Mouse (Mus musculus) embryonic facial prominence, embryonic 10.5 days (tissue): Measurements from ENCODE around the gene Nedd9. TPM values are rescaled to one million over a fixed set of nuclear protein-coding genes. Genes with fewer than 3 reads are reported as not detected.
A peak's percentile ranks its signal among the peaks of the same experiment; 100 is the strongest.
"Not testable (repeated sequence)": the region's sequence is repeated elsewhere in the genome, so short reads cannot be mapped to it uniquely, and the experiment has no call there.

Experiments used
- DNase-seq: peaks from one replicate; pipeline ENCODE4 v3.0.0-alpha.2; 2017; ENCODE audit warnings: low spot score
- H3K27ac ChIP-seq: fragments of 300-500 bp; sonication (generic); replicated peaks from 2 replicates; pipeline ENCODE4 v1.5.1; 2016; ENCODE audit warnings: mild to moderate bottlenecking
- H3K27me3 ChIP-seq: fragments of 300-500 bp; sonication (generic); replicated peaks from 2 replicates; pipeline ENCODE4 v1.6.1; 2016; ENCODE audit warnings: low read depth, mild to moderate bottlenecking; ENCODE audit not compliant: poor library complexity, severe bottlenecking
- H3K36me3 ChIP-seq: fragments of 300-500 bp; sonication (generic); replicated peaks from 2 replicates; pipeline ENCODE4 v1.6.1; 2016; ENCODE audit warnings: mild to moderate bottlenecking, moderate library complexity
- H3K4me1 ChIP-seq: fragments of 300-500 bp; sonication (generic); 2 replicates; pipeline ENCODE4 v1.6.1; 2016
- H3K4me3 ChIP-seq: fragments of 300-500 bp; sonication (generic); 2 replicates; pipeline ENCODE4 v1.5.1; 2016; ENCODE audit warnings: mild to moderate bottlenecking, moderate library complexity
- H3K9me3 ChIP-seq: fragments of 300-500 bp; sonication (generic); 2 replicates; pipeline ENCODE4 v1.6.1; 2016; ENCODE audit warnings: mild to moderate bottlenecking
- WGBS: fragments of 180-500 bp; shearing (Covaris S2); methylation state at CpG from one replicate; pipeline ENCODE4 v1.1.7; 2016; 5-methylcytosine and 5-hydroxymethylcytosine counted together
- polyA plus RNA-seq: library from polyadenylated mRNA; unstranded; fragments of >200 nt; fragmentation: Nextera tagmentation; extraction: Ambion mirVana; gene quantifications from 2 replicates; pipeline ENCODE4 v1.2.1, GENCODE M21; 2016

Gene Nedd9
- polyA plus RNA-seq, 1 experiment from 2014 or later = 19.1 TPM

DNA sequence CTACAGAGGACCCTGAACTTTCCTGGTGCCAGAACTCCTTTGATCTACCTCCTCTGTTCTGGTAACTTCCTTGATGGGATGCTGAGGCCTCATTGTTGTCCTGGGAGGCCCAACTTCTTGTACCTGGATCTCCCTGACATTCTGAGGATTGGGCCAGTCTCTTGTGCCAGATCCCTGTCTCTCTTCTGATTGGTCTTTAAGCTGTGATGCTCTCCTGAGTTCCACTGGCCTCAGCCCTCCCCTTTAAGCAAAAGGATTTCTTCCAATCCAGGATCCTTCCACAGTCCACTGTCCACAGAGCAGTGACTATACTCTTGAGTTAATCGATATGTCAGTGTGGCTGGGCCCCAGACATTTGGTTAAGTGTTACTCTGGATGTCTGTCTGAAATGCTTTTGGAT, 112.3 kb downstream of the Nedd9 start:
- no peaks in the 10 kb centered on the region for H3K9me3 ChIP-seq
- WGBS = 93% methylated on average over 1 of the region's 1 CpGs
- H3K27me3 ChIP-seq = 0 out of 2 replicates have a peak, but pooled peaks cover 4% of the 10 kb centered on the region
- H3K36me3 ChIP-seq = no peaks in the 10 kb centered on the region
- H3K4me1 ChIP-seq = peaks cover 29% of the 10 kb centered on the region
- no peak overlapping the region for H3K27ac ChIP-seq
- H3K4me3 ChIP-seq = no peak overlapping the region
- no peak for DNase-seq

DNA sequence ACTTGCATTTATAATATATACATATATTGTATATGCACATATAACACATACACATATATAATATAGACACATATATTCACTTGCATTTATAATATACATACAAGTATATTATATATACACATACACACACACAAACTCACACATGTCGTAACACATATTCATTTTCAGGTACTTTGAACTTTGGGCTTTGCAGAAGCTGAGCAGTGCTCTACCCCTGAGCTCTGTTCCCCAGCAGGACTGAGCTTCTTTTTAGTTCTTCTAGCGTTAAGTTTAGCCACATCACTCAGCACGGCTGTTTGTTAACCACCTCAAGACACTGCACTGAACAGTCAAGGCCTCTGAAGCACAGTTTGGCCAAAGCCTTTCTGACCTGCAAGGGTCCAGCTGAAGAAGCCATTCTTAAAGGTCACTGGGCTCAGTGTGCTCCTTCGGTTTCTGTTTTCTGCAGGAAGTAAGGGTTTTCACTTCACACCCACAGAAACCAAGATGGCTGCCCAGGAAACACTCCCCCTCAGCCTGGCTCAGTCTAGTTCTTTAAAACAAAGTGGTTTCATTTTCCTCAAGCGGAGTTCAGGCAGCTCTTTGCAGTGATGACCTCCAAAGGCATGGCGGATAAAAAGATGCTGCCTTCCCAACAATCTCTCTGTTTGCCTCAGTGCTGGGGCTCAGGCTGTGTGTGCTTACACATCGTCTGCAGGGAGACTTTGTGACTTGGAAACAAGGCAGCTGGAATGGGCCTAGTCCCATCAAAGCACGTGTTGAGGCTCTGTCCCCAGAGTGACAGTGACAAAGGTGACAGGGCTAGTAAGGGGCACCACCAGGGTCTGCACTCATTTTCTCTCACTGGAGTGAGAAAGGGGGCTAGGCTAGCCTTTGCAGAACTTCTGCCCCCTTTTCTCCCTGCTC, 114.4 kb downstream of the Nedd9 start:
- WGBS = 78% methylated on average over 8 of the region's 8 CpGs
- no peak overlapping the region; the same call in 1 of the 2 replicates for H3K27ac ChIP-seq
- DNase-seq = peak; percentile 8
- no peak overlapping the region for H3K4me3 ChIP-seq
- peaks cover 26% of the 10 kb centered on the region for H3K4me1 ChIP-seq
- no peaks in the 10 kb centered on the region for H3K36me3 ChIP-seq
- no peaks in the 10 kb centered on the region for H3K9me3 ChIP-seq
- 0 out of 2 replicates have a peak, but pooled peaks cover 4% of the 10 kb centered on the region for H3K27me3 ChIP-seq

DNA sequence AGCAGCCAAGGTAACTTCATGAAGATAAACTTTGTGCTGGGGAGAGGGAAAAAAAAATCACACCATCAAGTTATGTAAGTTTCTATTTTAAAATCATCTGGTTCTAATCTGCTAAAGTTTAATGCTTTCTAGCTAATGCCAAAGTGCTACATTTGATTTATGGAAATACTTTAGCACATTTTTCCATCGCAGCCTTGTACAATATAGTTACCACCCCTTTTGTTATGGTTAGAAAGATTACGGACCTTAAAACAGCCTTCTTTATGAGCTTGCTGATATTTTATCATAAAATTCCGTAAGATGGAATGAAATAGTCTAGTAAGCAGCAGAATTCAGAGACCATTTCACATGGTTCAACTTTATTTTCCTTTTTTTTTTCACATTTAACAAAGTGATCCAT, 115.6 kb downstream of the Nedd9 start:
- DNase-seq = no peak
- WGBS = 93% methylated on average over 3 of the region's 3 CpGs
- 0 out of 2 replicates have a peak, but pooled peaks cover 4% of the 10 kb centered on the region for H3K27me3 ChIP-seq

DNA sequence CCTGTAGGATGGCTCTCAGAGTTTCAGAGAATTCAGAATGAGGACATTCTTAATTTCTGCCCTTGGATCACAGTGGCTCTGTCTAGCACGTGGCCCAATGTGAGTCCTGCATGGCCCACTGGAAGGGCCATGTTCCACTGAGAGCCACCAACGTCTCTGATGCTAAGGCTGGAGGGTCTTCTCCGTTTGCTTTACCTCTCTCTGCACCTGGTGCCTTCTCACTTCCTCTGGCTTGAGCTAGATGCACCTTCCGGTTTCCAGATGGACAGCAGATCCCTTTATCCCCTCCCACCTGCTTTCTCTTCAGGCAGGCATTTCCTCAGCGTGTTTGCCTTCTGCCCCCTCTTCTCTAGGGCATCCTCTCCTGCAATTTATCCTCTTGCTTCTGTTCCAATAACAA, 118.5 kb downstream of the Nedd9 start:
- H3K36me3 ChIP-seq = no peaks in the 10 kb centered on the region
- WGBS = 83% methylated on average over 5 of the region's 5 CpGs
- no peaks in the 10 kb centered on the region for H3K27me3 ChIP-seq
- H3K27ac ChIP-seq = no peak overlapping the region
- no peaks in the 10 kb centered on the region for H3K9me3 ChIP-seq
- peaks cover 27% of the 10 kb centered on the region for H3K4me1 ChIP-seq
- no peak for DNase-seq
- no peak overlapping the region for H3K4me3 ChIP-seq

More for the DNA sequence above, 115.6 kb downstream of the Nedd9 start:
- Histone ChIP-seq H3K9me3 (no peaks in the 10 kb centered on the region), H3K4me3 (no peak overlapping the region), H3K4me1 (peaks cover 22% of the 10 kb centered on the region), H3K27ac (no peak overlapping the region), H3K36me3 (no peaks in the 10 kb centered on the region)

DNA sequence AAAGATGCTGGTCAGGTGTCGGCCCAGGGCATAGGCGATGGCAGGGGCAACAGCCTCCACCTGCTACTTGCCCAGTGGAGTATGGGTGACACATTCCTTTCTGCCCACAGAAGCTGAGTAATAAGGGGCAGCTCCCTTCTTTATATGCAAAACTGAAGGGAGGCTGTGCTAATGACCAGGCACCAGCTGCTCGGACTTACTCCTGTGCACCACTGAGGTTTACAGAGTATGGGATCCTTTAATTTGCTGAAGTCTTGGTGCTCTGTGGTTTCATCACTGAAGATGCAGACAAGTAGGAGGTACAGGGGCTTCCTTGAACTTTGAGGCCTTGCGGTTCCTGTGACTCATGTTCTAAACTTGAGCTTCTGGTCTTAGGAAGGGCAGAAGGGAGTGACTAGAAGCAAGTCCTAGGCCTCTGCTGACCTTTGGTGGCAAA, 120.0 kb downstream of the Nedd9 start:
- Histone ChIP-seq H3K9me3 (no peaks in the 10 kb centered on the region), H3K27me3 (no peaks in the 10 kb centered on the region), H3K4me3 (no peak overlapping the region), H3K36me3 (no peaks in the 10 kb centered on the region), H3K4me1 (peaks cover 19% of the 10 kb centered on the region), H3K27ac (no peak overlapping the region)
- WGBS = 92% methylated on average over 4 of the region's 4 CpGs
- no peak for DNase-seq

DNA sequence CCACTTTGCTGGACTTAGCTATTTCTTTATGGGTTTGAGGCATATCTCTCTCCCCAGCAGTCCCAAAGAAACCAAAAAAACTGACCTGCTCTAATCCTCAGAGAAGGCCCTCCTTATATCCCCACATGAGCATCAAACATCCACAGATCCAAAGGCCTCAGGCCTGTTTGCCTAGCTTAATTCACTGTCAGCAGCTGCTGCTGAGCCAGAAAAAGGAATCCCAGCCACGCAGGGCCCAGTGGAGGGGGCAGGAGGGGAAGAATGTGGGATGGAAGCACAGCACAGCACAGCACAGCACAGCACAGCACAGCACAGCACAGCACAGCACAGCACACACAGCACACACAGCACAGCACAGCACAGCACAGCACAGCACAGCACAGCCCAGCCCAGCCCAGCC, 120.6 kb downstream of the Nedd9 start:
- not testable (repeated sequence) for DNase-seq, H3K4me3 ChIP-seq, H3K36me3 ChIP-seq, H3K27ac ChIP-seq, H3K9me3 ChIP-seq, H3K27me3 ChIP-seq
- 12% methylated on average over 1 of the region's 1 CpGs for WGBS
- peaks cover 23% of the 10 kb centered on the region for H3K4me1 ChIP-seq

DNA sequence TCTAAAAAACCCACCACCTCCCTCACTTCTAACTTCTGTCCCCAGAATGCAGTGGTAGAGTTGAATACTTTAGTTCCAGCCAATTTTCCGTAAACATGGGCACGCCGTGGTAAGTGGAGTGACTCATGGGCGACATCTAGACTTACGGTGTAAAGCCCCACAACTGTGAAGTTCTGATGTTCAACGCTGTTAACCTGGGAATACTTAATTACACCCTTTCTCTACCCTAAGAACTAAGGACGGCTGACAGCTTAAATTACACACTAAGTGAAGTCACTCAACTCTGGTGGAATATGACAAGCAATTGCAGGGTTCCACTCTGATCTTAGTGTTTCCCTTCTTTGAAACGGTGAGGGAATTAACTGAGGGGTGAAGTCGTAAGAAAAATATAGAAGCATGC, 122.9 kb downstream of the Nedd9 start:
- H3K4me1 ChIP-seq = peaks cover 42% of the 10 kb centered on the region
- H3K36me3 ChIP-seq = no peaks in the 10 kb centered on the region
- H3K27ac ChIP-seq = no peak overlapping the region
- no peak overlapping the region for H3K4me3 ChIP-seq
- no peak for DNase-seq
- H3K27me3 ChIP-seq = peaks cover 13% of the 10 kb centered on the region; the same call in 1 of the 2 replicates
- 67% methylated on average over 9 of the region's 9 CpGs for WGBS
- no peaks in the 10 kb centered on the region for H3K9me3 ChIP-seq

DNA sequence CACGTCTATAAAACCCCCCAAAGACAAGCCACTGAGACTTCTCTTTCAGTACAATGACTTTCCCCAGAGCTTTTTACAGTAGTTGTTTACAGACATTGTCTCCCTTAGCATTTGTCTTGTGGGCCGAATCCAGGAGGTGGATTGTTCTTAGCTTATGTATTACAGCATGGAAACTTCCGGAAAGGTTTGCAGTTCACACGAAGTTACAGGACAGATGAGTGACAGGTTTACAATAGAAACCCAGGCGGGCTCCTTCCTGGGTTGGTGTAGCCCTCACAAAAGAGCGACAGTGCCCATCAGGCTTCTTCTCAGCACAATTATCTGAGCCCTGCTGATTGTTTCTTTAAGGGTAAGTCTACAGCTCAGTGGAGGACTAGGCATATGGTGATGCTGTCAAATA, 124.3 kb downstream of the Nedd9 start:
- H3K27ac ChIP-seq = no peak overlapping the region
- no peak for DNase-seq
- no peaks in the 10 kb centered on the region for H3K36me3 ChIP-seq
- H3K27me3 ChIP-seq = peaks cover 13% of the 10 kb centered on the region; the same call in 1 of the 2 replicates
- H3K4me3 ChIP-seq = no peak overlapping the region
- no peaks in the 10 kb centered on the region for H3K9me3 ChIP-seq
- H3K4me1 ChIP-seq = peaks cover 46% of the 10 kb centered on the region
- WGBS = 79% methylated on average over 6 of the region's 6 CpGs

DNA sequence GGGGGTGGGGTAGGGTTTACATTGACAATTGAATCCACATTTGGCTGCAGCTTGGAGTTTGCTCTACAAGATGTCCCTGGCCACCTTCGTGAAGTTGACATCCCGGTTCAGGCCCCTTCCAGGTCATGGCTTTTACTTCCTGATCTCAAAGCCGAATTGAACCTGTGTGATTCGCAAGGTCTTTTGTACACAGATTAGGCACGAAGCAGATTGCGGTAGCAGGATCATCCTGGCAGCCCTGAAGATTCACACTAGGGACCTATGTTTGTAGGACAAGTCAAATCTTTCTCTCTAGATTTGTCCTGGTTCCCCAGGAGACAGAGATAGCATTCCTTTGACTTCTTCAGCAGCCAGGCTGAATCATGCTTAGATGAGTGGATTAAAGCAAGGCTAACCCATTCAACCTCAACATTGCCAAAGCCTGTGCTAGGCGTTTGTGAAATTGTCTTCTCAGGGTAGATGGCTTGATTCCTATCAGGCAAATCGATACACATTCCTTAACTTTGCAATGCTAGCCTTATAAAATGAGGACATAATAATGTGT, 126.8 kb downstream of the Nedd9 start:
- H3K9me3 ChIP-seq = no peaks in the 10 kb centered on the region
- H3K36me3 ChIP-seq = no peaks in the 10 kb centered on the region
- H3K27ac ChIP-seq = peak overlapping the region; percentile 87
- H3K4me3 ChIP-seq = peak overlapping the region; percentile 61
- H3K4me1 ChIP-seq = peaks cover 62% of the 10 kb centered on the region
- peaks cover 13% of the 10 kb centered on the region; the same call in 1 of the 2 replicates for H3K27me3 ChIP-seq
- peak; percentile 31 for DNase-seq
- WGBS = 21% methylated on average over 8 of the region's 8 CpGs

DNA sequence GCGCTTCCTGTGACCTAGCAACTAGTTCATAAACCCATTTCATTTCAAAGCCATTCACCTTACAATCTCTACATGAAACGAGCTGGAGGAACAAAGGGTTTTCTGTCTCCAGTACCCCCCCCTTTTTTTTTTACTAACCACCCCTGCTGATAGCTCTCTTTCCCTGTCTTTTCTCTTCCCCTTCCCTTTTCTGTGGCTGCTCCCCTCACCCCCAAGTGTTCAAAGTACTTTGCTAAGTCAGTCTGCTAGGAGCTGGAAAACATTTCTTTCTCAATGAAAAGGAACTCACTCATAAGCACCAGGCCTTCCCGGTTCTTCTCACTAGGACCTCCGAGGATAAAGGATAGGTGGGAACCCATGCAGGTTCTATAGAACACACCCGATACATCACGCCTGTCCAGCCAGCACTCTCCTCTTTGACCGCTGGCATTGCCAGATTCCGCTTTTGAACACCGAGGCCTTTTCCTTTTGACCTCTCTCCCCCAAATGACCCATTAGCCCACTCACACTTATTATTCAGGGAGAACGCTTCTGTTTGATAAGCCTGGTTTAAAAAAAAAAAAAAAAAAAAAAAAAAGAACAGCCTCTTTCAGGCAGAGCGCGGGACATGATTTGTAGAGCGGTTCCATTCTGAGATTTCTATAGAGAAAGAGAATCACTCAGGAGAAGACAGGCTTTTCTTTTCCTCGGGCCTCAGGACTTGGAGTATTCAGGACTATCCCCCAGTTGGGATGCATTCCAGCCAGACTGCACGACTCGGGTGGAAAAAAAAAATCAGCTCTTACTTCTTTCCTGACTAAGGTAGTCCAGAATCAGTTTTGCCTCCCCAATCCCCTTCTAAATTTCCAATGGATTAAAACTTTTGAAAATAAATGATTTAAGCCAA, 127.6 kb downstream of the Nedd9 start:
- 2% methylated on average over 16 of the region's 16 CpGs for WGBS
- peak overlapping the region; percentile 87 for H3K27ac ChIP-seq
- H3K36me3 ChIP-seq = no peaks in the 10 kb centered on the region
- DNase-seq = peak; percentile 48
- peak overlapping the region; percentile 61 for H3K4me3 ChIP-seq
- peaks cover 67% of the 10 kb centered on the region for H3K4me1 ChIP-seq
- H3K9me3 ChIP-seq = no peaks in the 10 kb centered on the region
- H3K27me3 ChIP-seq = peaks cover 13% of the 10 kb centered on the region; the same call in 1 of the 2 replicates

DNA sequence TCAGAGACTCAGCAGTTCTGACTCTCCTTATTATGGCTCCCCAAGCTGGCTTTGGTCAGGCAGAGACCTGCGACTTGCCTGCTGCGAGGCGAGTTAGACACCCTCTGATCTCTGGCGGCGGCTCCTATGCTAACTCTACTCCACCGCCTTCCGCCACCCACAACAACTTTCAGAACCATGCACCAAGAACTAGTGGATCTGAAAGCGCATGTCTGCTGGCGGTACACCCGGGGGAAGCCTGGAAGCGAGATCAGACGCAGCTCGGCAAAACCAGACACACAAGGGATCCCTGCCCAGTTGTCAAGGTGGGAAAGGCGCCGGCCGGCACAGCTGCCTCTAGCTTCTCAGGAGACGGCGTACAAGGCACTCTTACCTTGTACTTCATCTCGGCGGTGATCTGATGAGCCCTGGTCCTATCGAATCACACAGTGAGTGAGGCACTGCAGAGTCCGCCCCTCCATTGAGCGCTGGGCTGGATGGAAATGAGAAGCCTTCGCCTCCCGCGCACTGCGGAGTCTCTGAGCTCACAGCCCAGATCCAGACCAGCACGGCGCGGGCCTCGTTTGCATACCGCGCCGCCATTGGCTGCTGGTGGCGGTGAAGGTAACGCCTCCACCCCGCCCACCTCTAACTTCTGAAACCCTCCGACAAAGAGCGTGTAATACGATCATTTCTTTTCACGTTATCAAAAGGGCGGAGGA, 128.5 kb downstream of the Nedd9 start:
- H3K4me1 ChIP-seq = peaks cover 69% of the 10 kb centered on the region
- under 1% methylated on average over 42 of the region's 42 CpGs for WGBS

More for the DNA sequence above, 128.5 kb downstream of the Nedd9 start:
- peak; percentile 96 for DNase-seq
- peaks cover 13% of the 10 kb centered on the region; the same call in 1 of the 2 replicates for H3K27me3 ChIP-seq
- peak overlapping the region; percentile 87 for H3K27ac ChIP-seq
- H3K36me3 ChIP-seq = no peaks in the 10 kb centered on the region
- no peaks in the 10 kb centered on the region for H3K9me3 ChIP-seq
- peak overlapping the region; percentile 61 for H3K4me3 ChIP-seq
